Mouse (Mus musculus) small intestine, adult 2 months (tissue): ENCODE data around the gene Olfr829. TPM values are rescaled to one million over a fixed set of nuclear protein-coding genes. Genes with fewer than 3 reads are reported as not detected.
"Not testable (repeated sequence)": the region's sequence is repeated elsewhere in the genome, so short reads cannot be mapped to it uniquely, and the experiment has no call there.

Experiments
- H3K27ac ChIP-seq: fragments of 200-500 bp; 2 replicates; pipeline ENCODE4 v1.5.1; 2012; ENCODE audit warnings: low read depth, low read length, control low read depth, inconsistent platforms; ENCODE audit not compliant: insufficient read depth
- H3K27me3 ChIP-seq: fragments of 200-500 bp; 2 replicates; pipeline ENCODE4 v1.6.1; 2012; ENCODE audit warnings: mild to moderate bottlenecking, moderate library complexity, low read length, inconsistent platforms; ENCODE audit not compliant: control insufficient read depth, insufficient read depth
- H3K36me3 ChIP-seq: fragments of 200-500 bp; 2 replicates; pipeline ENCODE4 v1.6.1; 2012; ENCODE audit warnings: mild to moderate bottlenecking, low read length, control low read depth, inconsistent platforms; ENCODE audit not compliant: control insufficient read depth, insufficient read depth
- H3K4me1 ChIP-seq: fragments of 200-500 bp; 2 replicates; pipeline ENCODE4 v1.6.1; 2012; ENCODE audit warnings: low read length, inconsistent platforms, mixed read lengths; ENCODE audit not compliant: control insufficient read depth, insufficient read depth, insufficient read length
- H3K4me3 ChIP-seq: fragments of 200-500 bp; 2 replicates; pipeline ENCODE4 v1.5.1; 2012; ENCODE audit warnings: low read depth, mild to moderate bottlenecking, control low read depth, inconsistent platforms, low read length, moderate library complexity
- CTCF ChIP-seq: fragments of 200-500 bp; IDR thresholded peaks from 2 replicates; pipeline ENCODE4 v1.5.1; 2012; ENCODE audit warnings: low read depth, mild to moderate bottlenecking, control low read depth, inconsistent platforms, low read length, moderate library complexity, mixed read lengths; ENCODE audit not compliant: insufficient replicate concordance, insufficient read length; ENCODE audit errors: extremely low read depth
- POLR2A ChIP-seq: fragments of 200-500 bp; IDR thresholded peaks from 2 replicates; pipeline ENCODE4 v1.6.1; 2012; ENCODE audit warnings: low read depth, mild to moderate bottlenecking, control low read depth, inconsistent platforms, low read length, moderate library complexity
- WGBS: fragments of 180-500 bp; shearing (Covaris S2); methylation state at CpG from one replicate; pipeline ENCODE4 v1.1.7; 2018; 5-methylcytosine and 5-hydroxymethylcytosine counted together
- polyA plus RNA-seq: library from polyadenylated mRNA; depleted of rRNA; stranded (reverse); fragments of >200 nt; gene quantifications from 2 replicates; pipeline ENCODE4 v1.2.3, GENCODE M21; 2012; rRNA removed

Olfr829 gene
- polyA plus RNA-seq = not detected in 2 replicates

- Histone ChIP-seq H3K27me3 (no peaks in the 10 kb centered on the region), H3K4me3 (no peak within 1 kb of the TSS), H3K27ac (no peak within 1 kb of the TSS), H3K4me1 (no peaks in the 10 kb centered on the region), H3K36me3 (no peaks in the 10 kb centered on the region)
- 50% methylated on average over 1 of the region's 1 CpGs for WGBS
- no peak for TF ChIP-seq CTCF
- TF ChIP-seq POLR2A = no peak
Measured at GRCm38 (mm10) chr9:18854633-18855032, at the start of gene Olfr829. Gene Olfr829 (plus strand): TSS chr9:18854933.

DNA sequence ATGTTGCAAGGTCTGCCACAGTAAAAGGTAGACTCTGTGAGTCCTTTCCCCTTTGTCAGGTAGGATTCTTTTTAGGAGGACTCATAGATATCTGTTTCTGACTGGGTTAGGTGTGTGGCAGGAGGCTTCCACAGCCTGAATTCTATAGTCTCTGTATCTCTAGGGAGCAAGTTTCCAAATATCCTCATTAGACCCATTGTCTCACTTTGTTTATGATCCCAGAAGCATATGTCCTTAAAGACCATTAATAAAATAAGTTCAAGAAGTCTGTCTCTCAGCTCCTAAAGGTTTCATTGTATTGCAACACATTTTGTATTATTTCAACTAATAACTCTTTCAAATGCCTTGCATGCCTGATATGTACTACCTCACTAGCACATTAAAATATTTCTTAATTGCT, 35.3 kb upstream of the Olfr829 start, which contains the start of gene Olfr828:
TSS of gene Olfr828 (minus strand) at position 101 of the 400 bp plus-strand sequence.
- Histone ChIP-seq H3K4me1 (no peaks in the 10 kb centered on the region), H3K4me3 (no peak within 1 kb of the TSS), H3K27me3 (no peaks in the 10 kb centered on the region), H3K36me3 (no peaks in the 10 kb centered on the region), H3K27ac (no peak within 1 kb of the TSS)
- TF ChIP-seq POLR2A (no peak), CTCF (no peak)

DNA sequence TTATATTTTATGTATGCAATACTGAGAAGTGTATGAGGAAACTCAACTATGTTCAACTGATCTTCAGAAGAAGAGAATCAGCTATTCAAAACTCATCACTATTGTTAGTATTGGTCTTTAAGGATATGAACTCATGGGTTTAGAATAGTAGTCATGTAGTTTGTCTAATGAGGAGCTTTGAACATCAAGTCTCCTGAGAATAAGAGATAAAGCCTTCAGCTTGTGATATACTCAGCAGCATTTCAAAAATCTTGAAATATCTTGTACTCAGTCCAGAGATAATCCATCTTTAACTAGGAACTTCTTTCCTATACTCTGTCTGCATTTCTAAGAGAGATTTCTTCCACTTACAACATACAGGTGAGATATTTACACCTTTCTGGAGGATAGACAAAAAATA, 19.7 kb downstream of the Olfr829 start, which contains the start of gene Olfr830:
TSS of gene Olfr830 (plus strand) at position 301 of the 400 bp plus-strand sequence.
- Histone ChIP-seq H3K27ac (no peak within 1 kb of the TSS), H3K36me3 (no peaks in the 10 kb centered on the region), H3K4me3 (no peak within 1 kb of the TSS), H3K4me1 (no peaks in the 10 kb centered on the region), H3K27me3 (no peaks in the 10 kb centered on the region)
- TF ChIP-seq CTCF = no peak
- no peak for TF ChIP-seq POLR2A

DNA sequence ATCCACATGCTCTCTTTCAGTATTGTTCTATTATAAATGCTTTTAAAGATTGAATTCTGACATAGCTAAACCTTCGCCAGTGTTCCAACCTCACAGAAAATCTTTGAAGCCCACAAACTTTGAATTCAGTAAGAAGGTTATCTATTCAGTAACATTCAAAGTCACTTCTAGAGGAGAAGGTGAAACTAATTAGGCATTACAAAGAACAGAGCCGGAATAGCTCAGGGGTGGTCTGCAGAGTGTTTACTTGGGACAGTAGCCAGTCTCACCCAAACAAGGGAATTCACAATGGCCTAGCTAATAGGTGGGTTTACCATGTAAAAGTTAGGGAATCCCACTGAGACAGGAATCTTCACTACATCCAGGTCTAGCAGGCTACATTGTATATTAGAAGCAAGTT, 53.0 kb downstream of the Olfr829 start:
- H3K4me1 ChIP-seq, H3K27ac ChIP-seq, H3K36me3 ChIP-seq, H3K4me3 ChIP-seq, H3K27me3 ChIP-seq: not testable (repeated sequence)
- WGBS = 79% methylated on average over 2 of the region's 2 CpGs

Other genes with a start within 250 kb of the Olfr829 start
- 0.14 TPM in 1 of 2 replicates, not detected in the other for gene Muc16, start 180.4 kb upstream of the Olfr829 start, polyA plus RNA-seq
- not detected in 2 replicates for gene Olfr24, start 90.9 kb upstream of the Olfr829 start, polyA plus RNA-seq
- gene Olfr828, start 35.4 kb upstream of the Olfr829 start, polyA plus RNA-seq = not detected in 2 replicates
- not detected in 2 replicates for gene Olfr830, start 19.8 kb downstream of the Olfr829 start, polyA plus RNA-seq
- gene Olfr832, start 82.2 kb downstream of the Olfr829 start, polyA plus RNA-seq = not detected in 2 replicates
- gene Olfr834, start 133.1 kb downstream of the Olfr829 start, polyA plus RNA-seq = not detected in 2 replicates
- gene Olfr835, start 177.8 kb downstream of the Olfr829 start, polyA plus RNA-seq = not detected in 2 replicates